Mouse (Mus musculus) midbrain, postnatal 0 days (tissue): ENCODE data around the gene Kifc5b. TPM values are rescaled to one million over a fixed set of nuclear protein-coding genes. Genes with fewer than 3 reads are reported as not detected.

Experiments used
- ATAC-seq: fragments of 200-750 bp; cut with Nextera tagmentation; 2 replicates; pipeline ENCODE4 v1.8.0; 2017; ENCODE audit warnings: moderate number of reproducible peaks, mild to moderate bottlenecking, moderate TSS enrichment, moderate library complexity; ENCODE audit not compliant: low FRiP score
- DNase-seq: peaks from one replicate; pipeline ENCODE4 v3.0.0-alpha.2; 2015; ENCODE audit warnings: low spot score
- H3K27ac ChIP-seq: fragments of 300-500 bp; sonication (generic); 2 replicates; pipeline ENCODE4 v1.5.1; 2014; ENCODE audit warnings: low read depth, mild to moderate bottlenecking, low read length, mixed read lengths
- H3K27me3 ChIP-seq: fragments of 300-500 bp; sonication (generic); 2 replicates; pipeline ENCODE4 v1.6.1; 2014; ENCODE audit warnings: low read length, control low read depth, mixed read lengths; ENCODE audit not compliant: insufficient read depth
- H3K36me3 ChIP-seq: fragments of 300-500 bp; sonication (generic); 2 replicates; pipeline ENCODE4 v1.6.1; 2014; ENCODE audit warnings: low read length, control low read depth, mixed read lengths; ENCODE audit not compliant: insufficient read depth
- H3K4me1 ChIP-seq: fragments of 300-500 bp; sonication (generic); 2 replicates; pipeline ENCODE4 v1.6.1; 2014; ENCODE audit warnings: mild to moderate bottlenecking, control low read depth, antibody characterized with exemption, low read length, mixed read lengths; ENCODE audit not compliant: insufficient read depth
- H3K4me2 ChIP-seq: fragments of 300-500 bp; sonication (generic); 2 replicates; pipeline ENCODE4 v1.6.1; 2014; ENCODE audit warnings: low read depth, mild to moderate bottlenecking, low read length, mixed read lengths; ENCODE audit not compliant: poor library complexity, severe bottlenecking
- H3K4me3 ChIP-seq: fragments of 300-500 bp; sonication (generic); 2 replicates; pipeline ENCODE4 v1.5.1; 2014; ENCODE audit warnings: low read depth, mild to moderate bottlenecking, low read length, moderate library complexity
- H3K9ac ChIP-seq: fragments of 300-500 bp; sonication (generic); replicated peaks from 2 replicates; pipeline ENCODE4 v1.6.1; 2014; ENCODE audit warnings: mild to moderate bottlenecking, low read length, moderate library complexity, mixed read lengths; ENCODE audit not compliant: poor library complexity, severe bottlenecking
- H3K9me3 ChIP-seq: fragments of 300-500 bp; sonication (generic); 2 replicates; pipeline ENCODE4 v1.6.1; 2016; ENCODE audit warnings: low read length, control low read depth
- CTCF ChIP-seq: IDR thresholded peaks from 2 replicates; pipeline ENCODE4 v1.5.1; 2016; ENCODE audit warnings: antibody characterized with exemption, mild to moderate bottlenecking
- WGBS: fragments of 180-500 bp; shearing (Covaris S2); extraction: QIAGEN DNeasy Blood & Tissue Kit; methylation state at CpG from one replicate; pipeline ENCODE4 v1.1.7; 2014; 5-methylcytosine and 5-hydroxymethylcytosine counted together
- polyA plus RNA-seq: library from polyadenylated mRNA; unstranded; fragments of >200 nt; fragmentation: Nextera tagmentation; extraction: Ambion mirVana; gene quantifications from 2 replicates; pipeline ENCODE4 v1.2.1, GENCODE M21; 2015
- total RNA-seq: library from RNA; depleted of rRNA; stranded (reverse); fragments of >200 nt; gene quantifications from 2 replicates; pipeline ENCODE4 v1.2.3, GENCODE M21; 2014

Gene Kifc5b
- total and polyA plus RNA-seq, 2 experiments from 2014 or later = 1.9 to 4.7 TPM

- no peaks in the 10 kb centered on the region for H3K36me3 ChIP-seq
- H3K4me3 ChIP-seq = no peak overlapping the region
- no peak for DNase-seq
- no peaks in the 10 kb centered on the region for H3K9me3 ChIP-seq
- H3K27ac ChIP-seq = no peak overlapping the region
- TF ChIP-seq CTCF = no peak
- H3K4me2 ChIP-seq = no peak overlapping the region
- 86% methylated on average over 6 of the region's 6 CpGs for WGBS
- no peaks in the 10 kb centered on the region for H3K27me3 ChIP-seq
- H3K4me1 ChIP-seq = no peaks in the 10 kb centered on the region
- no peak for ATAC-seq
- no peak overlapping the region for H3K9ac ChIP-seq
Observed at GRCm38 (mm10) chr17:26879235-26879634, 37.7 kb upstream of the Kifc5b start.

GRCm38 (mm10) chr17:26882706-26883105 is 34.2 kb upstream of the Kifc5b start:
- ATAC-seq (no peak), DNase-seq (no peak)
- Histone ChIP-seq H3K27ac (no peak overlapping the region), H3K36me3 (no peaks in the 10 kb centered on the region), H3K4me3 (no peak overlapping the region), H3K9me3 (no peaks in the 10 kb centered on the region), H3K27me3 (no peaks in the 10 kb centered on the region), H3K9ac (no peak overlapping the region), H3K4me2 (no peak overlapping the region), H3K4me1 (no peaks in the 10 kb centered on the region)
- no peak for TF ChIP-seq CTCF
- WGBS = 64% methylated on average over 1 of the region's 1 CpGs

GRCm38 (mm10) chr17:26883585-26883984 is 33.3 kb upstream of the Kifc5b start:
- TF ChIP-seq CTCF = no peak
- WGBS = 71% methylated on average over 6 of the region's 6 CpGs
- H3K9ac ChIP-seq = no peak overlapping the region
- H3K36me3 ChIP-seq = no peaks in the 10 kb centered on the region
- ATAC-seq (no peak), DNase-seq (no peak)
- H3K4me2 ChIP-seq = no peak overlapping the region
- H3K4me1 ChIP-seq = no peaks in the 10 kb centered on the region
- no peaks in the 10 kb centered on the region for H3K9me3 ChIP-seq
- H3K4me3 ChIP-seq = no peak overlapping the region
- no peaks in the 10 kb centered on the region for H3K27me3 ChIP-seq
- H3K27ac ChIP-seq = no peak overlapping the region

GRCm38 (mm10) chr17:26884995-26885926 is 31.6 kb upstream of the Kifc5b start:
- 21% methylated on average over 25 of the region's 25 CpGs for WGBS
- Histone ChIP-seq H3K4me1 (no peaks in the 10 kb centered on the region), H3K36me3 (no peaks in the 10 kb centered on the region), H3K9me3 (no peaks in the 10 kb centered on the region), H3K9ac (peak overlapping the region; percentile 25; the same call in 1 of the 2 replicates), H3K4me2 (peak overlapping the region; percentile 61), H3K27me3 (no peaks in the 10 kb centered on the region), H3K27ac (no peak overlapping the region), H3K4me3 (peak overlapping the region; percentile 36)
- no peak for ATAC-seq
- DNase-seq = peak; percentile 79
- TF ChIP-seq CTCF = peak; percentile 55

- Histone ChIP-seq H3K9ac (peak overlapping the region; percentile 46; the same call in 1 of the 2 replicates), H3K4me3 (peak overlapping the region; percentile 36)
- WGBS = 10% methylated on average over 30 of the region's 30 CpGs
Observed at GRCm38 (mm10) chr17:26886047-26886749, 30.7 kb upstream of the Kifc5b start.

GRCm38 (mm10) chr17:26887926-26888325 is 29.0 kb upstream of the Kifc5b start:
- DNase-seq = no peak

More at GRCm38 (mm10) chr17:26886047-26886749, 30.7 kb upstream of the Kifc5b start:
- Histone ChIP-seq H3K36me3 (no peaks in the 10 kb centered on the region), H3K4me1 (no peaks in the 10 kb centered on the region), H3K27me3 (no peaks in the 10 kb centered on the region), H3K4me2 (peak overlapping the region; percentile 61), H3K27ac (no peak overlapping the region), H3K9me3 (no peaks in the 10 kb centered on the region)
- ATAC-seq (peak; percentile 90; the same call in 1 of the 2 replicates), DNase-seq (peak; percentile 91)
- peak; percentile 100 for TF ChIP-seq CTCF

More at GRCm38 (mm10) chr17:26887926-26888325, 29.0 kb upstream of the Kifc5b start:
- WGBS = 28% methylated on average over 3 of the region's 3 CpGs
- Histone ChIP-seq H3K9ac (no peak overlapping the region), H3K27ac (no peak overlapping the region), H3K36me3 (no peaks in the 10 kb centered on the region), H3K4me1 (no peaks in the 10 kb centered on the region), H3K4me3 (no peak overlapping the region), H3K9me3 (no peaks in the 10 kb centered on the region), H3K4me2 (no peak overlapping the region), H3K27me3 (no peaks in the 10 kb centered on the region)
- TF ChIP-seq CTCF = no peak
- ATAC-seq = no peak
